Mouse (Mus musculus): ENCODE measurements around the gene Trpv4.

Trpv4 gene

GRCm38 (mm10) chr5:114589026-114589425 lies 69.2 kb downstream of the Trpv4 start:
- no peak for DNase-seq

GRCm38 (mm10) chr5:114588416-114588815 lies 69.8 kb downstream of the Trpv4 start:
- DNase-seq = no peak

GRCm38 (mm10) chr5:114587908-114588307 lies 70.3 kb downstream of the Trpv4 start:
- DNase-seq = peak; percentile 80 to 86

- DNase-seq = no peak
Measured at GRCm38 (mm10) chr5:114585682-114586081, 72.5 kb downstream of the Trpv4 start.

- DNase-seq = no peak
Measured at GRCm38 (mm10) chr5:114584293-114585104, 73.7 kb downstream of the Trpv4 start.

GRCm38 (mm10) chr5:114583490-114584175 lies 74.6 kb downstream of the Trpv4 start:
- peak in 1 of 2 experiments; percentile 45 for DNase-seq

GRCm38 (mm10) chr5:114583046-114583445 lies 75.2 kb downstream of the Trpv4 start:
- no peak for DNase-seq

- DNase-seq = no peak
Measured at GRCm38 (mm10) chr5:114581486-114581885, 76.7 kb downstream of the Trpv4 start.

- no peak for DNase-seq
Measured at GRCm38 (mm10) chr5:114579714-114580357, 78.4 kb downstream of the Trpv4 start.

- DNase-seq = no peak
Measured at GRCm38 (mm10) chr5:114578361-114578760, 79.9 kb downstream of the Trpv4 start.

GRCm38 (mm10) chr5:114575986-114576605 lies 82.1 kb downstream of the Trpv4 start:
- DNase-seq = no peak

GRCm38 (mm10) chr5:114575530-114575929 lies 82.7 kb downstream of the Trpv4 start:
- DNase-seq = no peak

- no peak for DNase-seq
Measured at GRCm38 (mm10) chr5:114575010-114575409, 83.2 kb downstream of the Trpv4 start.

GRCm38 (mm10) chr5:114573920-114574628 lies 84.1 kb downstream of the Trpv4 start:
- no peak for DNase-seq

GRCm38 (mm10) chr5:114572997-114573396 lies 85.2 kb downstream of the Trpv4 start:
- no peak for DNase-seq

Data from thymus, postnatal 36 days (tissue).